Mouse (Mus musculus): Measurements from ENCODE around the gene Styk1.

Styk1 gene

GRCm38 (mm10) chr6:131369866-131370616 is 16.6 kb upstream of the Styk1 start:
- DNase-seq (ENCODE audit: low spot score in 2 of 2) = no peak

GRCm38 (mm10) chr6:131367101-131367500 is 13.7 kb upstream of the Styk1 start:
- peak in 1 of 2 experiments; percentile 56 for DNase-seq (ENCODE audit: low spot score in 2 of 2)

GRCm38 (mm10) chr6:131364353-131364752 is 11.0 kb upstream of the Styk1 start:
- DNase-seq (ENCODE audit: low spot score in 2 of 2) = no peak

DNA sequence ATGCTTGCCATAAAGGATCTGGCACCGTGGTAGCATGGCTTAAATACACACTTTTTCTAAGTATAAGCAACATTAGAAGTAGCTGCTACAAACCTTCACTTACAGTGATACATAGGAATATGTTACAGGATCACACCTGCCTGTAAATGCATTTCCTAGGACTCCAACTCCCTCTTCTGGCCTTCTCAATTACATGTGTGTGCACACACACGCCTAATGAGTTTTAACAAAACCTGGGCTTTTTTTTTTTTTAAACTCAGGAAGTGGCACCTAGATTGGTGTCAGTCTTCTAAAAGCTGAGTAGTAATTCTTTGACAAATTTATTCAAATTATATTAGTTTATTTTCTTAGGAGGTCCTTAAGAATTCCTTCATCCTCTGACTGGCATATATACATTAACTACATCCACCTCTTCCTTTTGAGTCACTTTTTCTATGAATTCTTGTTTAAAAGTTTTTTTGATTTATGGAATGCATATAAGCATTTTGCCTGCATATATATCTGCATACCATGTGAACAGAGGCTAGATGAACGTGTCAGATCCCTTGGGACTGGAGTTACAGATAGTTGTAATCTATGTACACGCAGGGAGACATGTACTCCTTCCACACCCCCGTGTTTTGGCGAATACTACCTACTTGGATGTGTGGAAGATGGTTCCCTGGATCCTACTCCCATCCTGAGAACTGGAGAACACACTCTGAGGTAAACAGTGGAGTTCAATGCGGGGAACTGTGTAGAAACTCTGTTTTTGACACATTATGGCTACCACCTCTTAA is 9.8 kb upstream of the Styk1 start:
- no peak for DNase-seq (ENCODE audit: low spot score in 2 of 2)

DNA sequence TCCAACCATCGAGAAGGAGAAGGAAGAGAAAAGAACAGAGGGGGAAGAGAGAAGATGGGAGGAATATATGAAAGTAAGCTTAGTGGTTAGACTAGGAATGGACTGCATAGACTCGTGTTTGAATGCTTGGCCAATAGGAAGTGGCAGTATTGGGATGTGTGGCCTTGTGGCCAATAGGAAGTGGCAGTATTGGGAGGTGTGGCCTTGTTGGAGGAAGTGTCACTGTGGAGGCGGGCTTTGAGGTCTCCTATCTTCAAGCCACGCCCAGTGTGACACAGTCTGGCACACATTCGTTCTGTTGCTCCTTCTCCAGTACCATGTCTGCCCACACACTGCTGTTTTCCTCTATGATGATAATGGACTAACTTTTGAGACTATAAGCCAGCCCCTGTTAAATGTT is 7.3 kb upstream of the Styk1 start:
- DNase-seq (ENCODE audit: low spot score in 2 of 2) = no peak

DNA sequence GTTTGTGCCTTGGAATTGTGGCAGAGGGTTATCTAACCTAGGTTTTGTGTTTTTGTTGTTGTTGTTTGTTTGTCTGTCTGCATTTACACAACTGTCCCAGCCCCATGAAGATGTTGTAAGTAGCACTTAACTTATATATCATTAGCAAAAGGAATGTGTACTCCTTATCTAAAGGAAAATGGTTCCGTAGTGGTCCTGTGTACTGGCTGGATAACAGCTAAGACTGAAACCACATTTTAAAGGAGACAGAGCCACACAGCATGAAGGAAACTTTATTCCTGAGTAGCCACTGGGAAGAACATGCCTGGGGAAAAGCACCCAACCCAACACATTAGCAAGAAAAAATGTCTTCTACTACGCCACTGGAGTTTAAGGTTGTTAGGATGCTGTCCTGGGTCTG is 6.1 kb upstream of the Styk1 start:
- no peak for DNase-seq (ENCODE audit: low spot score in 2 of 2)

DNA sequence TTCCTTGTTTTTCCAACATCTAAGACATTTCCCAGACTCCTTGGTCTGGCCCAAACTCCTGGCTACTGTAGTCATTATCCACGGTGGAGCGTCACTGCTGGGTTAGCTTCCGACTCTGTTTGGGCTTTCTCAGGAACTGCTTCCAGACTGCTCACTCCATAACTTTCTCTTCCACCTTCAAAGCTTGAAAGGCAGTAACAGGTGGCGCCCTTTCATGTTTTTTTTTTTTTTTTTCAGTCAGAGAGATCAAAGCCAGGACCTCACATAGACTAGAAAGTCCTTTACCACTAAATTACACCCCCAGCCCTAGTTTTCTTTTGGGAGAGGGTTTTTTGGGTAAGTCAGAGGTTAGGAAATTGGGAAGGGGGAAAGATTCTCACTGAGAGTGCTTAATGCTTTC is 1.5 kb upstream of the Styk1 start:
- no peak for DNase-seq (ENCODE audit: low spot score in 2 of 2)

GRCm38 (mm10) chr6:131347026-131347425 is 6.4 kb downstream of the Styk1 start:
- DNase-seq (ENCODE audit: low spot score in 2 of 2) = no peak

DNA sequence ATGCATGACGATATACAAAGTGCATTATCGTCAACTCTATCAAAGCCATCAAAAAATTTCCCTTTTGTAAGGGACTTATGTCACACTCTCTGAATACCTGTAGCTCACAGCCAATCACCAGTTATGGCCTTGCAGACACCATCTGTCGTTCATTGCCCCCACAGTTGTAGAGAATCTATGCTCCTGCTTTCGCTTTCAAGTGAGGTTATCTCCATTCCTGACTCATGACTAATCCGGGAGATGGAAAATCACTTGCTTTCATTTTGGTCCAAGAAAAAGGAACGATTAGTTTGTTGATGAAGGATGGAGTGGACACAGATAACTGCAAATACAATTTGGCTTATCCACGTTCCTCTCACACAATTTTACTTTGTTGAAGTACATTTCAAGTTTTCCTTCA is 9.1 kb downstream of the Styk1 start:
- DNase-seq (ENCODE audit: low spot score in 2 of 2) = no peak

- no peak for DNase-seq (ENCODE audit: low spot score in 2 of 2)
Observed at GRCm38 (mm10) chr6:131340082-131340481, 13.3 kb downstream of the Styk1 start.

- DNase-seq (ENCODE audit: low spot score in 2 of 2) = no peak
Observed at GRCm38 (mm10) chr6:131339309-131339708, 14.1 kb downstream of the Styk1 start.

- no peak for DNase-seq (ENCODE audit: low spot score in 2 of 2)
Observed at GRCm38 (mm10) chr6:131338787-131339186, 14.6 kb downstream of the Styk1 start.

GRCm38 (mm10) chr6:131327076-131327475 is 26.3 kb downstream of the Styk1 start:
- DNase-seq (ENCODE audit: low spot score in 2 of 2) = no peak

- no peak for DNase-seq (ENCODE audit: low spot score in 2 of 2)
Observed at GRCm38 (mm10) chr6:131321854-131322639, 31.4 kb downstream of the Styk1 start.

DNA sequence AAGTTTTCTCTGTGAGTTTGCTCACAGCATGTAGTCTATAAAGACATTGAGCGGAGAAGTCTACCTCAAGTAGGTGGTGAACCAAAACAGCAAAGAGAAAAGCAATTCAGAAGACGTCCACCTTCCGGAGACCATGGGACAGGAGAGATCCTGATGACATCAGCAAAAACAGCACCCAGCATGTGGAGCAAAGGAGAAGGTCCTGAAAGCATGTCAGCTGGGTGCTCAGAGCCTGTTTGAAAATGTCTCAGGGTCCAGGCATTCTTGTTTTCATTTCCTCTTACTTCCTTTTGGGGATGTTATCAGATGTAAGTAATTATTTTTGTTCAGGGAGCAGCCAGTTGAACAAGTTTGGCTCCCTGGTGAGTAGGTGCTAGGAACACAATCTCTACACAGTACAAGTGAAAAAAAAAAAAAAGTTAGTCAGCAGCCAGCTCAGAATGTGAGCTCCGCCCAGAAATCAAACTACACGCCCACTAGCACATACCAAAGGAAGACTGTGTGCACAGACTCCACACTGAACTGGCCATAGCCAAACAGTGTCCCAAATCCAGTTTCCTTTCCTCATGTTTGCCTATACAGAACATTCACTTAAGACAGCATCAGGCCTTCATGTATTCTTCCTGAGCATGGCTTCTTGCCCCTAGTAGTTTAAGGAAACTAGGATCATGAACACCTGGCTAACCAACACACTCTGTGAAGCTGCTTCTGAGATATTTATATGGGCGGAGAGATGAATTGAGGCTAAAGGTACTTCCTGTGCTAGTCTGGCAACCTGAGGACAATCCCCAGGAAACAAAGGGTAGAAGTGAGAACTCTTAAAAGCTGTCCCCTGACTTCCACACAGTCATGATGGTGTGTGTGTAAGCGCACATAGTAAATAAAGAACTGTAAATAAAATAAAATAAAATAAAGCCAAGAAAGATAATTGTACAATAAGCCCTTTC is 37.0 kb downstream of the Styk1 start:
- no peak for DNase-seq (ENCODE audit: low spot score in 2 of 2)

- no peak for DNase-seq (ENCODE audit: low spot score in 2 of 2)
Observed at GRCm38 (mm10) chr6:131308031-131308430, 45.4 kb downstream of the Styk1 start.

- no peak for DNase-seq (ENCODE audit: low spot score in 2 of 2)
Observed at GRCm38 (mm10) chr6:131304776-131305175, 48.6 kb downstream of the Styk1 start.

GRCm38 (mm10) chr6:131298531-131298930 is 54.9 kb downstream of the Styk1 start:
- DNase-seq (ENCODE audit: low spot score in 2 of 2) = no peak

GRCm38 (mm10) chr6:131294435-131295112 is 58.8 kb downstream of the Styk1 start:
- no peak for DNase-seq (ENCODE audit: low spot score in 2 of 2)

GRCm38 (mm10) chr6:131293916-131294315 is 59.5 kb downstream of the Styk1 start:
- no peak for DNase-seq (ENCODE audit: low spot score in 2 of 2)

Data from left cerebral cortex, adult 9 months (tissue).